Mouse (Mus musculus): ENCODE measurements around the gene Cmtm8. TPM values are rescaled to one million over a fixed set of nuclear protein-coding genes. Genes with fewer than 3 reads are reported as not detected.

Gene Cmtm8
- polyA plus RNA-seq, 1 experiment from 2014 or later = 29.3 TPM

DNA sequence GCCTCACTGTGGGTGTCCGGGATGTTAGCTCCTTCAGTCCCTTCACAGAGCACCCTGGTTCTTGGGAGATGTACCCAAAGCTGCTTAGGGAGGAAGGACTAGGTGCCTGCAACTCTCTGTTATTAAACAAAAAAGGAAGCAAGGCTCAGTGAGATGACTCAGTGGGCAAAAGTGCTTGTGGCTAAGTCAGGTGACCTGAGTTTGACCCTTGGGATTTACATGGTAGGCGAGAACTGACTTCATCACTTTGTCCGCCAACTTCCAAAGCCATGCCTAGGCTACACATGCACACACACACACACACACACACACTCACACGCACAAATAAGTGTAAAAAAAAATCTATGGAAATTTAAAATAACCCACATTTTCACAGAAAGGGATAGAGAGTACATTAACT is 32.0 kb downstream of the Cmtm8 start:
- no peak for DNase-seq (ENCODE audit: low spot score)
- WGBS = 90% methylated on average over 4 of the region's 4 CpGs

DNA sequence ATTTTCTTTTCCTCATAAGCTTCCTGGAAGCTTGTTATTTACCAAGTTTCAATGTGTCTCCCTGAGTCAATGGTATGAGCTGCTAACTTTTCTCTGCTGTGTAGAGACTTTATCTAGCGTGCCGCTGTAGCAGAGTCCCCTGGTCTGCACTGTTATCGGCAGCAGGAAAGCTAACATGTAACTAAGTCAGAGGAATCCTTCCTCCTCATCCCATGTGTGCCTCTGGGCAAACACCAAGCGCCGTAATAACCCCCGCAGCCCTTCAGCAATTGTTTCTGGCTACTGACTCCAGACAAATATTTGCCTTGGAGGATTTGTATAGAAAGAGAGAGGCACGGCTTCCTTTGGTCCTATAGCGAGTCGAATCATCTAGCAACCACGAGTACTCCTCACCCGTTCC is 33.1 kb downstream of the Cmtm8 start:
- no peak overlapping the region for H3K4me2 ChIP-seq (replicated peaks; ENCODE audit: low read depth, low read length)
- no peak for ATAC-seq (ENCODE audit: low FRiP score)
- H3K27me3 ChIP-seq (ENCODE audit: control insufficient read depth, insufficient read depth, low read length) = no peaks in the 10 kb centered on the region
- no peak overlapping the region for H3K4me3 ChIP-seq (ENCODE audit: low read depth, low read length)
- H3K36me3 ChIP-seq (ENCODE audit: control insufficient read depth, insufficient read depth, low read length) = no peaks in the 10 kb centered on the region
- H3K4me1 ChIP-seq (replicated peaks; ENCODE audit: control insufficient read depth, insufficient read depth, low read length) = no peaks in the 10 kb centered on the region
- H3K9me3 ChIP-seq (ENCODE audit: control insufficient read depth, low read length) = no peaks in the 10 kb centered on the region
- H3K9ac ChIP-seq (ENCODE audit: low read depth, low read length) = no peak overlapping the region
- no peak overlapping the region for H3K27ac ChIP-seq (ENCODE audit: low read depth, low read length)
- DNase-seq (ENCODE audit: low spot score) = no peak
- 85% methylated on average over 11 of the region's 11 CpGs for WGBS

More for the DNA sequence above, 32.0 kb downstream of the Cmtm8 start:
- Histone ChIP-seq H3K27me3 (ENCODE audit: control insufficient read depth, insufficient read depth, low read length) (no peaks in the 10 kb centered on the region), H3K4me3 (ENCODE audit: low read depth, low read length) (no peak overlapping the region), H3K9me3 (ENCODE audit: control insufficient read depth, low read length) (no peaks in the 10 kb centered on the region), H3K4me2 (replicated peaks; ENCODE audit: low read depth, low read length) (no peak overlapping the region), H3K36me3 (ENCODE audit: control insufficient read depth, insufficient read depth, low read length) (no peaks in the 10 kb centered on the region), H3K27ac (ENCODE audit: low read depth, low read length) (no peak overlapping the region), H3K9ac (ENCODE audit: low read depth, low read length) (no peak overlapping the region), H3K4me1 (replicated peaks; ENCODE audit: control insufficient read depth, insufficient read depth, low read length) (no peaks in the 10 kb centered on the region)
- ATAC-seq (ENCODE audit: low FRiP score) = no peak

GRCm38 (mm10) chr9:114808671-114809070 is 35.3 kb downstream of the Cmtm8 start:
- no peak overlapping the region for H3K9ac ChIP-seq (ENCODE audit: low read depth, low read length)
- no peak overlapping the region for H3K4me3 ChIP-seq (ENCODE audit: low read depth, low read length)
- no peak for DNase-seq (ENCODE audit: low spot score)
- no peaks in the 10 kb centered on the region for H3K9me3 ChIP-seq (ENCODE audit: control insufficient read depth, low read length)
- H3K4me2 ChIP-seq (replicated peaks; ENCODE audit: low read depth, low read length) = no peak overlapping the region
- H3K27me3 ChIP-seq (ENCODE audit: control insufficient read depth, insufficient read depth, low read length) = no peaks in the 10 kb centered on the region
- H3K4me1 ChIP-seq (replicated peaks; ENCODE audit: control insufficient read depth, insufficient read depth, low read length) = no peaks in the 10 kb centered on the region
- no peaks in the 10 kb centered on the region for H3K36me3 ChIP-seq (ENCODE audit: control insufficient read depth, insufficient read depth, low read length)
- no peak for ATAC-seq (ENCODE audit: low FRiP score)
- H3K27ac ChIP-seq (ENCODE audit: low read depth, low read length) = no peak overlapping the region
- 86% methylated on average over 5 of the region's 5 CpGs for WGBS

GRCm38 (mm10) chr9:114807261-114807660 is 36.7 kb downstream of the Cmtm8 start:
- Histone ChIP-seq H3K9ac (ENCODE audit: low read depth, low read length) (no peak overlapping the region), H3K4me1 (replicated peaks; ENCODE audit: control insufficient read depth, insufficient read depth, low read length) (no peaks in the 10 kb centered on the region), H3K9me3 (ENCODE audit: control insufficient read depth, low read length) (no peaks in the 10 kb centered on the region), H3K27ac (ENCODE audit: low read depth, low read length) (no peak overlapping the region), H3K4me2 (replicated peaks; ENCODE audit: low read depth, low read length) (no peak overlapping the region), H3K27me3 (ENCODE audit: control insufficient read depth, insufficient read depth, low read length) (no peaks in the 10 kb centered on the region), H3K4me3 (ENCODE audit: low read depth, low read length) (no peak overlapping the region), H3K36me3 (ENCODE audit: control insufficient read depth, insufficient read depth, low read length) (no peaks in the 10 kb centered on the region)
- ATAC-seq (ENCODE audit: low FRiP score) = no peak
- WGBS = 71% methylated on average over 8 of the region's 8 CpGs
- no peak for DNase-seq (ENCODE audit: low spot score)

DNA sequence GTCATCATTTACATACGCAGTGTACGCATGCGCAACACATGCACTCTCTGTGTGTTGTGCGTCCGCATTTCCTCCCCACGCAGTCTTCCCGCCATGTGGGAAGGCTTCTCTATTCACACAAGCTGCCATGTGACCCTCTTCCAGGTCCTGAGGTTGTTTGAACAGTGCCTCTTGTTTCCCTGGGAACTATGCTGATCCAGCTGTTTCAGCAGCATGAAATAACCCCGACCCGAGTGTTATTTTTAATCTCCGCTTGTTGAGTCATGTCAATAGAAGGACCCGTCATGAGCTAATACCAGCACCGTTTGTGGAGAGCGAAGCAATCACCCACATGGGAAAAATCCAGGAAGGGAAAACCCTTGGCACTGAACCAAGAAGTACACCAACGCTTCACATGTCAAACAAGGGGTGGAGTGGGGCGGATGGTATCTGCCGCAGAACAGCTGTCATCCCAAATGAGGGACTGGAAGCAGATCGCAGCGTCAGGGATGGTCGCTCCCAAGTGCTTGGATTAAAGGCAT is 38.7 kb downstream of the Cmtm8 start:
- no peaks in the 10 kb centered on the region for H3K27me3 ChIP-seq (ENCODE audit: control insufficient read depth, insufficient read depth, low read length)
- no peaks in the 10 kb centered on the region for H3K36me3 ChIP-seq (ENCODE audit: control insufficient read depth, insufficient read depth, low read length)
- ATAC-seq (ENCODE audit: low FRiP score) (no peak), DNase-seq (ENCODE audit: low spot score) (no peak)
- H3K27ac ChIP-seq (ENCODE audit: low read depth, low read length) = no peak overlapping the region
- no peak overlapping the region for H3K4me3 ChIP-seq (ENCODE audit: low read depth, low read length)
- 0 out of 2 replicates have a peak, but pooled peaks cover 4% of the 10 kb centered on the region for H3K4me1 ChIP-seq (replicated peaks; ENCODE audit: control insufficient read depth, insufficient read depth, low read length)
- H3K9ac ChIP-seq (ENCODE audit: low read depth, low read length) = no peak overlapping the region
- H3K4me2 ChIP-seq (replicated peaks; ENCODE audit: low read depth, low read length) = no peak overlapping the region
- H3K9me3 ChIP-seq (ENCODE audit: control insufficient read depth, low read length) = no peaks in the 10 kb centered on the region
- WGBS = 73% methylated on average over 19 of the region's 19 CpGs

DNA sequence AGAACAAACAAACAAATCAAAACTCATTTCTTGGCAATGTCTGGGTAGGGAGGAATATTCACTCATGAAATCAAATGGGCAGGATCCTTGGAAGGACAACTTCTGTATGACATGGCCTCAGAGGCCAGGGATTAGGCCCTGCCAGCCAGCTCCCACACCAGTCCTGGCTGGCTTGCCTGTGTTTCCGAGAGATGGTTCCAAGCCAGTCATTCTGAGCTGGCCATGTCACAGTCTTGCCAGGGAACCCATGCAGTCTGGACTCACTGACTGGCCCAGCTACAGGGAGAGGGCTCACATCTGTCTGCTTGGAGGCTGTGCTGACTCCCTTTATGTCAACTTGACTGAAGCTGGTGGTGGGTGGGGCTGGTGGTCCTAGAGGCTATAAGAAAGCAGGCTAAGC is 41.8 kb downstream of the Cmtm8 start:
- WGBS = 81% methylated on average over 1 of the region's 1 CpGs
- no peak overlapping the region for H3K27ac ChIP-seq (ENCODE audit: low read depth, low read length)
- H3K4me3 ChIP-seq (ENCODE audit: low read depth, low read length) = no peak overlapping the region
- DNase-seq (ENCODE audit: low spot score) = no peak
- ATAC-seq (ENCODE audit: low FRiP score) = no peak
- no peaks in the 10 kb centered on the region for H3K36me3 ChIP-seq (ENCODE audit: control insufficient read depth, insufficient read depth, low read length)
- peaks cover 4% of the 10 kb centered on the region; the same call in 1 of the 2 replicates for H3K4me1 ChIP-seq (replicated peaks; ENCODE audit: control insufficient read depth, insufficient read depth, low read length)
- H3K9me3 ChIP-seq (ENCODE audit: control insufficient read depth, low read length) = no peaks in the 10 kb centered on the region
- no peaks in the 10 kb centered on the region for H3K27me3 ChIP-seq (ENCODE audit: control insufficient read depth, insufficient read depth, low read length)
- no peak overlapping the region for H3K4me2 ChIP-seq (replicated peaks; ENCODE audit: low read depth, low read length)
- no peak overlapping the region for H3K9ac ChIP-seq (ENCODE audit: low read depth, low read length)

- H3K27ac ChIP-seq (ENCODE audit: low read depth, low read length) = no peak overlapping the region
- H3K27me3 ChIP-seq (ENCODE audit: control insufficient read depth, insufficient read depth, low read length) = no peaks in the 10 kb centered on the region
- H3K9me3 ChIP-seq (ENCODE audit: control insufficient read depth, low read length) = no peaks in the 10 kb centered on the region
- peaks cover 4% of the 10 kb centered on the region; the same call in 1 of the 2 replicates for H3K4me1 ChIP-seq (replicated peaks; ENCODE audit: control insufficient read depth, insufficient read depth, low read length)
- no peak overlapping the region for H3K4me2 ChIP-seq (replicated peaks; ENCODE audit: low read depth, low read length)
- DNase-seq (ENCODE audit: low spot score) = peak; percentile 45
- ATAC-seq (ENCODE audit: low FRiP score) = no peak
- no peak overlapping the region for H3K4me3 ChIP-seq (ENCODE audit: low read depth, low read length)
- no peaks in the 10 kb centered on the region for H3K36me3 ChIP-seq (ENCODE audit: control insufficient read depth, insufficient read depth, low read length)
- WGBS = 4% methylated on average over 15 of the region's 15 CpGs
- peak overlapping the region; percentile 12; the same call in 1 of the 2 replicates for H3K9ac ChIP-seq (ENCODE audit: low read depth, low read length)
Observed at GRCm38 (mm10) chr9:114801301-114801700, 42.7 kb downstream of the Cmtm8 start.

DNA sequence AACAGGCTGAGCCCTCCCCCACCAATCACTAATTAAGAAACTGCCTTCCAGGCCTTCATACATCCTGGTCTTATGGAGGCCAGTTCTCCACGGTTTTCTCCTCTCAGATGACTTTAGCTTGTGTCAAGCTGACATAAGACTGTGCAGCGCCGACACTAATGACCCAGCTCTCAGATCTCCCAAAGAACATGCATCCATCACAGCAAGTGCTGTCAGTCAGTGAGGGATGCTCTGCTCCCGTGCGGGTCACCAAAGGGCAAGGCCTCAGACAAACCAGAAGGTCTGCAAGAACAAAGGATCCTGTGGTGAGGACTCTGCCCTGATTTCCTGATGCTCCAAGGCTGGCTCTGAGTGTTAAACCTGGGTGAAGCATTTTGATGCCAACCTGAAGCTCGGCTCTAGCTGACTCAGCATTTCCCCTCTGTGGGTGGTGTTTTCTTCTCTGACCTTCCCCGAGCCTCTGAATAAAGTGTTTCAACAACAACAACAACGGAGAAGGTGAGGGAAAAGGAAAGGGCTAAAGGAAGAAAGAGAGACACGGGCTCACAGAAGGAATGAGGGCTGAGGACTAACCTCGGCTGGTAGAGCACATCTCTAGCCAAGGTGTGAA is 44.4 kb downstream of the Cmtm8 start:
- no peak overlapping the region for H3K4me3 ChIP-seq (ENCODE audit: low read depth, low read length)
- peak; percentile 44 for DNase-seq (ENCODE audit: low spot score)
- WGBS = 13% methylated on average over 10 of the region's 10 CpGs

GRCm38 (mm10) chr9:114798845-114799244 is 45.1 kb downstream of the Cmtm8 start:
- ATAC-seq (ENCODE audit: low FRiP score) (no peak), DNase-seq (ENCODE audit: low spot score) (peak; percentile 39)
- no peaks in the 10 kb centered on the region for H3K9me3 ChIP-seq (ENCODE audit: control insufficient read depth, low read length)
- 0 out of 2 replicates have a peak overlapping the region, but pooled peaks have one; percentile 6 for H3K27ac ChIP-seq (ENCODE audit: low read depth, low read length)
- H3K27me3 ChIP-seq (ENCODE audit: control insufficient read depth, insufficient read depth, low read length) = no peaks in the 10 kb centered on the region
- no peak overlapping the region for H3K4me3 ChIP-seq (ENCODE audit: low read depth, low read length)
- no peaks in the 10 kb centered on the region for H3K36me3 ChIP-seq (ENCODE audit: control insufficient read depth, insufficient read depth, low read length)
- peaks cover 4% of the 10 kb centered on the region; the same call in 1 of the 2 replicates for H3K4me1 ChIP-seq (replicated peaks; ENCODE audit: control insufficient read depth, insufficient read depth, low read length)
- no peak overlapping the region for H3K9ac ChIP-seq (ENCODE audit: low read depth, low read length)
- H3K4me2 ChIP-seq (replicated peaks; ENCODE audit: low read depth, low read length) = no peak overlapping the region
- WGBS = 24% methylated on average over 6 of the region's 6 CpGs

More for the DNA sequence above, 44.4 kb downstream of the Cmtm8 start:
- peaks cover 4% of the 10 kb centered on the region; the same call in 1 of the 2 replicates for H3K4me1 ChIP-seq (replicated peaks; ENCODE audit: control insufficient read depth, insufficient read depth, low read length)
- no peaks in the 10 kb centered on the region for H3K9me3 ChIP-seq (ENCODE audit: control insufficient read depth, low read length)
- H3K36me3 ChIP-seq (ENCODE audit: control insufficient read depth, insufficient read depth, low read length) = no peaks in the 10 kb centered on the region
- H3K9ac ChIP-seq (ENCODE audit: low read depth, low read length) = no peak overlapping the region
- no peaks in the 10 kb centered on the region for H3K27me3 ChIP-seq (ENCODE audit: control insufficient read depth, insufficient read depth, low read length)
- H3K27ac ChIP-seq (ENCODE audit: low read depth, low read length) = no peak overlapping the region
- no peak overlapping the region for H3K4me2 ChIP-seq (replicated peaks; ENCODE audit: low read depth, low read length)
- no peak for ATAC-seq (ENCODE audit: low FRiP score)
